Mouse (Mus musculus): ENCODE data around the gene Map7d1.
A peak's percentile ranks its signal among the peaks of the same experiment; 100 is the strongest.

Gene Map7d1

DNA sequence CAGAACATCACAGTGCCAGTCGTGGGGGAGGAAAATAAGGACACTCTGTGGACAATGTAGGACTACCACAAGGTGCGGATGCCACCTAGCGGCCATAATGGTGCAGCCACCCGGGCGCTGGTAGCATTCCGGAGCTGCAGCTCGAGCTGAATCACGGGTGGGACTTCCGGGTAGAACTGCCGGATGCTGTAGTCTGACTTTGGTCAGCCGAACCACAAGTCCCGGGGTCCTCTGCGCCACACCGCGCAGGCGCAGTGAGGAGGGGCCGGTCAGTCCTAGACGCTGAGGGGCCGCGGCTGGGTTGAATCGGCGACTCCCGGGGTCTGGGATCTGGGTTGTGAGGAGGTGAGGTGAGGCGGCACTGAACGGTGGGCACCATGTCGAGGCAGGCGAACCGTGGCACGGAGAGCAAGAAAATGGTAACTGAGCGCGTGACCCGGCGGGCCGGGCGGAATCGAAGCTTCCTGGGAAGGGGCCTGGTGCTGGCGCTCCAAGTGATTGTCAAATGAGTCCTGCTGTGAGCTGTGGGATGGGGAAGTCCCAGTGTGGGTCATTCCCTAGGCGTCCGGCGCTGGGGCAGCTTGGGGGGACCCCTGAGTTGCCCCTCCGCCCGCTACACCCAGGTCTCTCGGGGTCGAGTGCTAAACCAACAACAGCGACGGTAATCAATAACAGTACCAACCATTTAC, 6.1 kb upstream of the Map7d1 start, which contains the start of gene Trappc3:
Gene Trappc3, plus strand, starts transcription at position 207 of the 689 bp plus-strand sequence.
- peak; percentile 99 for DNase-seq

- no peak for DNase-seq
Measured at GRCm38 (mm10) chr4:126261675-126262074, 5.5 kb upstream of the Map7d1 start.

GRCm38 (mm10) chr4:126261266-126261665, 5.1 kb upstream of the Map7d1 start:
- no peak for DNase-seq

DNA sequence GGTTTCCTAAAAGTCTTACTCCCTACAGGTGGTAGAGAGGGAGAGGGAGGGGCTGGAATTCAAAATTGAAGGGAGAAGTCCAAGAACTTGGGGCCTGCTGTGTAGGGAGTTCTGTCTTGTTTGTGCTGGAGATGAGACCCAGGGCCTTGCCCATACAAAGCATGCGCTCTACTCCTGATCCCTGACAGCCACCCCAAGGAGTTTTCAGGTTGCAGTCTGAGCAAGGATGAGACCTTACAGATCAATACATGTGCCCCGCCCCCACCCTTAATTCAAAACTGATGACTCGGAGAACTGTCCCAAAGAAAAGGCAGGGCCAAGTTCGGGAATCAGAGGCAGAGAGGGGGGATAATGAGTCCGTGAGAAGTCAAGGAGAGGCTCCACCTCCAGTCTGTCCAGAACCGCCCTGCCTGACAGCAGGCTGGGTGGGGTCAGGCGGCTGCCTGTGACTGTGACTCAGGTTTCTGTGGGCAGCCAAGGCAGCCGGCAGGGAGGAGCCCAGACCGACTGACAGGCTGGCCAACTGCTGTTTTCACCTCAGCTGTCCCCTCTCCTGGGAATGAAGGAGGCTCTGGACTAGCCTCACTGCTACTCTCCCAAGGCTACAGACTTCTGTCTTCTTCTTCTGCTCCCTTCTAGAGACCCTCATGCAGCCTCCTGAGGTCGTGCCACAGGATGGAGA, 4.5 kb upstream of the Map7d1 start:
- DNase-seq = no peak

- DNase-seq = no peak
Measured at GRCm38 (mm10) chr4:126259523-126260160, 3.5 kb upstream of the Map7d1 start.

DNA sequence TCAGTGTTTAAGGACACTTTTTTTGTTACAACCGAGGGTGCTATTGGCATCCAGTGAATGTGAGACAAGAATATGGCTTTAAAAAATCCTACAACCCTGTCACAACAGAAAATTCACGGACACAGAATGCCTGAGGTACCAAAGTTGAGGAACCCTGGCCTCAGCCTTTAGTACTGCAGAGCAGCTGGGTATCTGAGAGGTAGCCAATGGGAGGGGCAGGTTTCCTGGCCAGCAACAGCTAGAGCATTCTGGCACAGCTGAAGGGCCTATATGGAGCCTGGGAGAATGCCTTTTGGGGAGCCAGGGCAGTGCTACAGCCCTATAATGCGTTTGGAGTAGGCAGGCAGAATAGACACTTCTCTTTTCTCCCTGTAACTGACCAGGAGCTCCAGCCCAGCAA, 2.9 kb upstream of the Map7d1 start:
- no peak for DNase-seq

DNA sequence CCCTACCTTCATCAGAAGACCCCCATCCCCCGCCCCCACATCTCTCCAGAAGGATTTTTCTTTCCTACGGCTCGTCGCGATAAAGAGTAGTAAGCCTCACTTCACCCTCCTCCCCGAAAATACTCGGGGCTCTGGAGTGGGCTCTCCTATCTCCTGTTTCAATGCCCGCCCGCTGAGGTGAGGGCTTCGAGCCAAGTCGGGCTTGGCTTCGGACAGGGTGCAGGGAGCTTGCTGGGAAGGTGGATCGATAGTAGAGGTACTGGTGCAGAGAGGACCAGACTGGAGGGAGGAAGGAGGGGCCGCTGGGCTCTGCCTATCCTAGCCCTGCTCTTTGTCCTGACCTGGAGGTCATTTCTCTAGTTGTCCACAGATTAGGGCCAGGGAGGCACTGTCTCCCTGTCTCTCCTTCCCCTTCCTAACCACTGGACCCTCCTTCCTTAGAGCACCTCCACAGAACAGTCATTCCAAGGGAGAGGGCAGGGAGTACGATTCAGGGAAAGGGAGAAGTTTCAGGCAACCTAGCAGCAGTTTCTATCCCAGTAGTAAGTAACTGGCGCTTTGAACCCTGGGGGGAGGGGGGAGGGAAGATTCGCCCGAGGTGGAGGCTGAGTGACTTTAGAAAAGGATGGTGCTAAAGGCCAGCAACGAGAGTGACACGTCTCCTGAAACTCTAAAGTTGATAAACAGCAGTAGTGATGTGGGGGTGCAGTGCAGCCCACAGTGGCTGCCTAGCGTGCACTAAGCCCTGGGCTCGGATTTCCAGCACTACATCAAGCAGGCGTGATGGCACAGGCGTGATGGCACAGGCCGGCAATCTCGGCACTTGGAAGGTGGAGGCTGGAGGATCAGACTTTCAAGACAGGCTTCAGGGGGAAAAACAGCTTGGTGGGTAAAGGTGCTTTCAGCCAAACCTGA, 1.1 kb upstream of the Map7d1 start:
- DNase-seq = peak; percentile 43

GRCm38 (mm10) chr4:126255113-126256001, 786 bp downstream of the Map7d1 start:
- DNase-seq = peak; percentile 63

GRCm38 (mm10) chr4:126254315-126255112, 1.6 kb downstream of the Map7d1 start:
- DNase-seq = peak; percentile 56

DNA sequence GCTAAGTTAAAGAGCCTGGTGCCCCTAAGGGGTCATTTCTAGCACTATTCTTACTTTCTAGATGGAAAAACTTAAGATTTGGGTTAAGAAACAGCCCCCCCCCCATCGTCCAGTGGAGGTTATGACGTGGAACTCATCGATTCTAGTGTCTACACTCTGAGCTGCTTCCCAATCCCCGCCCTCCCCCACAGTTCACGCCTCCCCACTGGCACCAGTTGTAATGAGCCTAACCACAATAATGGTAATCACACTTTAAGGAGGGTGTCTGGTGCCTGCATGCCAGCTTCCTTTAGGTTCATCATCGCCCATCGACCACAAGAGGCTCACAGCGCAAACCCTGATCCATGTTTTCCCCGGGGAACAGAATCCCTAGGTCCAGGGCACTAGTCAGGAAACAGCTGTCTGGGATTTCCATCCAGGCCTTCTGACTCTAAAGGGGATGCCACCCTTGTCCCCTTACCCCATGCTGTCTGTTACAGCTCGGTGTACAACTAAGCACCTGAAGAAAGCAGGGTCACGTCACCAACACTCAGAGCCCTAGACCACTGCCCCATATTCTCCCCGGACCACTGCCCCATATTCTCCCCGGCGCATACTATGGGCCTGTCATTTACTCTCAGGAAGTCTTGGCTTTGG, 2.4 kb downstream of the Map7d1 start:
- DNase-seq = no peak

DNA sequence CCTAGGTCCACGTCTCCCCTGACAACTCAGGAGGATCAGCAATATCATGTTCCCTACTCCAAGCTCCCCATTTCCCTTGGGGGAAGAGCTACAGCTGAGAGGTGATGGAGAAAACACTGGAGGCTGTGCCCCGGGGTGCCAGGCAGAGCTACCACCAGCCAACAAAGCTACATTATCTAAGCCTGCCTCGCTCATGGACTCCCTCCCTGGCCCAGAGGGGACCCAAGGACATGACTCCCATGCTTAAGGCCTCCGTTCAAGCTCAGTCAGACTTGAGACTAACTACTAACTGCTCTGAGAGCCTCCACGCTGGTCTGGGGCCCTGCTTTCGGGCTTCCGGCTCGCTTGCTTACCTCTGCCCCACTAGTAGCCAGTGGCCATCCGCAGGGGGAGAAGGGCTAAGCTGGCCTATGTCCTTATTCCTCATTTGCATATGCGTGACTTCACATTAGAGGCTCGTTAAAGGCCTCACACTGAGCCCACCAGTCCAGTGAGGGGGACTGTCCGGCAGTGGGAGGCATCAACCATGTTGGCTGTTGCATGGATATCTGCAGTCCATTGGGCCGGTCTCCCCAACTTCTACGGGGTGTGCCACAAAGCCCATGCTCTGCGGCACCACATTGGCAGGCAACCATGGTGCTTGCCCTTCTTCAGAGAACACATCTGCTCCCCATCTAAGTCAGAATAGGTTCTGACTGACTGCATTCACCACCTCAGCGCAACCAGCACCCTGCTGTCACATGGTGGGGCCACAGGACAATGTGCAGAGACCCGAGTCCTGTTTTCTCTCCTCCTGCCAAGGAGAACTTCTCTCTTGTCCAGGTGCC, 3.5 kb downstream of the Map7d1 start:
- no peak for DNase-seq

DNA sequence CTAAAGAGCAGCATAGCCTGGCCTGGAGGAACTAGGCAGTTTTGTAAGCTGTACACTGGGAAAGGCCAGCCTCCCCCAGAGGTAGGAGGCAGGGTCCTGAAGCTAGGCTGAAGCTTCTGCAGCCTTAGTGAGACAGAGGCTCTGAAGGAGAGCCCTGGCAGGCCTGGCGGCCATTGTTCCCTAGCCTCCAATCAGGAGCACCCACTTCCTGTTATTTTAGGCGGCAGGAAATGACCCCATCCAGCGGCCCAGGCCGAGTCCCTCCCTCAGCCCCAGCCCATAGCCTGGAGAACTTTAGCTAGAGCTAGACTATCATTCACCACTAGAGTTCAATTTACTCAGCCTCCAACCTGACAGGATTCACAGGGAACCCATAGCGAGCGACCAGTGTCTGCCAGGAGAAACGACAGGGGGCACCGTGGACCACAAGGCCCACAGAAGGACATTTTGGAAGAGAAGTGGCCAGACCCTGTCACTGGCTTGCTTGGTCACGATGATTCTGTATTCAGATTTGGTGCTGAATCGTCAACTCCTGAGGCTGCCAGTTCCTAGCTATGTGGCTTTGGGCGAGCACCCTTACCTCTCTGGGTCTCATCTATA, 4.4 kb downstream of the Map7d1 start:
- no peak for DNase-seq

GRCm38 (mm10) chr4:126250659-126251058, 5.5 kb downstream of the Map7d1 start:
- DNase-seq = no peak

DNA sequence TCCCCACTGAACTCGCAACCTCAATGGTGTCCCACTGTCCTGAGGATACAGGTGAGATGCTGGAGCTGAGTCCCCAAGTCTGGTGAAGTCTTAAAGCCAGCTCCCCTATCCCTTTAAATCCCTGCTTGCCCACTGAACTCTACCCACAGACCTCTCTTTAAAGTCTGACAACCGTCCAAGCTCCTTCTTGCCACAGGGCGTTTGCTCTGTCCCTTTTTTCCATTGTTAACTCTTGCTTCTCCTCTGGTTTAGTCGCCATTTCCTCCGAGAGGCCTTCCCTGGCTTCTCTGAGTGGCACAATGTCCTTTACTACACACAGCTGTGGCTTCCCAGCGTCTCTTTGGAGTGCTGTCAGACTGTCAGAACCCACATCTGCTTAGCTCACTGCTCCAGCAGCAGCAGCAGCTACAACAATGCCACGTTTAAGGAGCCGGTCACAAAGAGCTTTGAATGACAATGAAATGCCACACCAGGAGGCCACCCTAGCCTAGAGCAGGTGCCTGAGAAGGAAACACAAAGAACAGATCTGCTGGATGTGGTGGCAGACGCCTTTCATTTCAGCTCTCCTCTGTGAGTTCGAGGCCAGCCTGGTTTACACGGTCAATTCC, 7.8 kb downstream of the Map7d1 start:
- DNase-seq = no peak

GRCm38 (mm10) chr4:126246202-126246889, 9.8 kb downstream of the Map7d1 start:
- DNase-seq = no peak

DNA sequence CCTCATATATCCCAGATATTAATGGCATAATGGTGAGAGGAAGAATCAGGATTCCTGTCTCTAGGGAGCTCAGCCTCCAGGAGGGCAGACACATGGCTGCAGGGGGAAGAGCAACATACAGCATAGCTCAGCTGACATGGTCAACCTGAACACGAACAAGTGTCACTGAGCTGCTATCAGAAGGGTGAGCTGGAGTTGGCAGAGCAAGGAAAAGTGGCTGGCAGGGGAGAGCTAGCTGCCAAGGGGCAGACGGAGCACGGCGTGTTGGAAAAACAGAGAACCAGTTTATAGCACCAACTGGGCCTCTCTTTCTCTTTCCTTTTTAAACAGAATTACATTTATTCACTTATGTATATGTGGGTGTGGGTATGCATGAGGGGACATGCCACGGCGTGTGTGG, 13.6 kb downstream of the Map7d1 start:
- DNase-seq = no peak

GRCm38 (mm10) chr4:126241956-126242355, 14.2 kb downstream of the Map7d1 start:
- no peak for DNase-seq

GRCm38 (mm10) chr4:126239862-126240475, 16.2 kb downstream of the Map7d1 start:
- no peak for DNase-seq

Measured in right cerebral cortex, postnatal 4 days (tissue).